Mouse (Mus musculus) spleen, adult 2 months (tissue): ENCODE results near the gene Zfp746.

ENCODE experiments used
- CTCF ChIP-seq: fragments of 200-500 bp; IDR thresholded peaks from 2 replicates; pipeline ENCODE4 v1.5.1; 2011; ENCODE audit warnings: mild to moderate bottlenecking, inconsistent platforms; ENCODE audit not compliant: insufficient read depth, insufficient read length, insufficient replicate concordance; ENCODE audit errors: extremely low read depth
- POLR2A ChIP-seq: fragments of 200-500 bp; IDR thresholded peaks from 2 replicates; pipeline ENCODE4 v1.6.1; 2011; ENCODE audit warnings: low read depth, low read length, inconsistent platforms

DNA sequence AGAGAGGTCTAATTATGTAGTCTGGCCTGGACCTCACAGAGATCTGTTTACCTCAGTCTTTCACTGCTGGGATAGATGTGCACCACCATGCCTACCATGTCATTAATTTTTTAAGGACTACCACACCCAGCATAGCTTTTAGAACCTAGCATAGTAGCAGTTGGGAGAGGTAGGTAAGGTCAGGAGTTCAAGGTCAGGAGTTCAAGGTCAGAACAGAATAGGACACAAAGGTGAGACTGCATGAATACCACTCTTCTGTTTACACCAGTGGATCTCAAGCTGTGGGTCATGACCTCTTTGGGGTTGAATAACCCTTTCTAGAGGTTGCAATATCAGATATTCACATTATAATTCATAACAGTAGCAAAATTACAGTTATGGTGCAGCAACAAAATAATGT, 53.7 kb downstream of the Zfp746 start:
- no peak for TF ChIP-seq POLR2A
- TF ChIP-seq CTCF, result no peak
